Mouse (Mus musculus) kidney, adult 9 months (tissue): ENCODE data around the gene Mylk.

Experiments
- DNase-seq: peaks from one replicate; pipeline ENCODE4 v3.0.0; 2022

Gene Mylk

DNA sequence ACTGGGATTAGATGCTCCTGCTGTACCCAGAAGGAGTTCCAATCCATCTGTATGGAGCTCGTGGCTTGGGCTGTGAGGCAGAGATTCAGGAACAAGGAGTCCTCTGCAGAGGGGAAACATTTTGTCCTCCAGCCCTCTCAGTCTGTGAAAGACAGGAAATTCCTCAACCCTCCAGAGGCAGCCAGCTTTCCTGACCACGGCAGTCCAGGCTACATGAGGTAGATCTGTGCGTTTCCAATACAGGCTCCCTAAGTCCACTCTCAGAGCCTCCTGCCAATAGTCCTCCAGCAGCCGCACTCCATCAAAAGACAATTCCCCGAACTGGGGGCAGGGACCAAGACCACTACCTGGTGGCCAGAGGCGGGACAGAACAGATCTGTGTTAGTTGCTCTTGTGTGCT lies 164.4 kb downstream of the Mylk start:
- peak; percentile 68 for DNase-seq

DNA sequence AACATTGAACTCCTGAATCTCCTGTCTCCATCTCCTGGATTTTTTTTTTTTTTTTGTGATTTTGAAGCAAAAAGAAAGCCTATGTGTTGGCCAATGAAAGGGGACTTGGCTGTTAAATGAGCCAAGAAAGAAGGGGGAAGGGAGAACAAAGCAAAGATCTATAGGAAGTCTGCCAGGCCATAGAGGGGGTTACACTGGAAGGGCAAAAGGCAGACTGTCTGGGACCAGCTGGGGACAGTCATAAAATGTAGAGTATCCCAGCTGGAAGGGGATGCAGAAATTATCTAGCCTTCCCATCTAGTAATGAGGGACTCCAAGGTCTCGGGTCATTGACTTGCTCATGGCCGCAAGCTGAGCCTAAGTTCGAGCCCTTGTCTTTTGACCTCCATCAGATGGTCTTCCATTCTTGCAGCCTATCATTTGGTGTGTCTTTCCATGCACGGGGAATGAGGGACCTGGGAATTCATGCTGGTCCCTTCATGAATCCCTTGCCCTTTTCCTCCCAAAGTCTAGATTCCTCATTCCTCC lies 172.4 kb downstream of the Mylk start:
- DNase-seq: no peak

DNA sequence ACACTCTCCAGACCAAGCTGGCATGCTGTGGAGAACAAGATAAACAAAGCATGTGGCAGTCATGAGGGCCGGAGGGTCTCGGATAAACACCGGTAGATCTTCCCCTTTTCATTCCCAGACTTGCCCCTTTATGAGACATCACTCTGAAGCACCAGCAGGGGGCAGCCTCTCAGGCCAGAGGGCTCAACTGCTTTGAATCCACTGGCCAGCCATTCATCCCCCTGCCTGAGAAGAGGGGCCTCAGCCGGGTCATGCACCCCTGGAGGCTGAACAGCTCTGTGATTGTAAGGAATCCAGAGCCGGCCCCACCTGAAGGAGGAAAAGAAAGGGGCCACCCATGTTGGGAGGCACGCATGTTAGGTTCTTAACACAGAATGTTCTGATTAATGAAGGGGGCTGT lies 175.2 kb downstream of the Mylk start:
- DNase-seq: no peak

DNA sequence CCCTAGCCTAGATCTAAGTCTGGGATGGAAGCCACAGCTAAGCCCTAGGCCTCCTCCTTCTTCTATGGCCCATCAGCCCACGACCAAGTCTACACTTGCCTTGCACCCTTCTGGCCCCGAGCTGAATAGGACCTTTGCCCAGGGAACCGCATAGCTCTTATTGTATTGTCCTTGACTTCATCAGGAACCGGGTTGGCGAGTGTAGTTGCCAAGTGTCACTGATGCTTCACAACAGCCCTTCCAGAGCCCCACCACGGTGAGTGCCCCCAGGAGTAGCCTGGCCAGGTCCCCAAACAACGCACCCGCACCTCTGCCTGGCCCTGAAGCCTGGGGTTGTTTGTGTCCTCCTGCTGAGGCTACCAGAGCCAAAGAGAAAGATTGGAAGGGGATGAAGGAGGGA lies 175.9 kb downstream of the Mylk start:
- DNase-seq: no peak

DNA sequence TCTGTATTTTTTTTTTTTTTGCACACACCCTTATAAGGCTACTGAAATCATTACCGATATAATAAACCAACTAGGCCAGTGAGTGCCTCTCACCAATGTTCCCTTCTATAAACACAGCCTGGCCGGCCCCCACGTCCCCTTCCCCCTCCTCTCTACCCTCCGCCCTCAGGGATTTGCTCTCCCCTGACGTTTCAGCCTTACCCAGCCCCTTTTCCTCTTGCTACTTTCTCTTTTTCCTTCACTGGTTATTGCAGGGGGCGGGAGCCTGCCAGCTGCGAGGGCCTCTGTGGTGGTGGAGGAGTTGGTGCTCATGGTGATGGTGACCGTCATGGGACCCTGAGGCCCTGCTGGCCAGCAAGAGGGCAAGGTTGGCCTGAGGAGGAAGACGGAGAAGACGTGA lies 176.3 kb downstream of the Mylk start:
- DNase-seq: no peak

DNA sequence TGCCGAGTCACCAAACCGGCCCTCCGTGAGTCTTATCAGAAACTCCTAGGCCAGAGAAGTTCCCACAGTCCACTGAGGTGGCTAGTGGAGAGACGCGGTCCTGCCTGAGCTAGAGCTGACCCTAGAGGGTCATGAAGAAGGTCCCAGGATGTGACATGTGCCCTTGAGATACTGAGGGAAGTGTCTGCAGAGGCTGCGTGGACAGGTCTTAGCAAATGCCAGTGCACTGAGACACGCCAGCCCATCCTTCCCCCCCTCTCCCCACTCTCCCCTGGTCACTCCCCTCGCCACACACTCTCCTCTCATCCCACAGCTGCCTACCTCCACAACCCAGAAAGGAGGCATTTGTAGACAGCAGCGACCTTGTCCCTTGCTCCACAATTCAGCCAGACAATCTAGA lies 178.6 kb downstream of the Mylk start:
- no peak for DNase-seq

DNA sequence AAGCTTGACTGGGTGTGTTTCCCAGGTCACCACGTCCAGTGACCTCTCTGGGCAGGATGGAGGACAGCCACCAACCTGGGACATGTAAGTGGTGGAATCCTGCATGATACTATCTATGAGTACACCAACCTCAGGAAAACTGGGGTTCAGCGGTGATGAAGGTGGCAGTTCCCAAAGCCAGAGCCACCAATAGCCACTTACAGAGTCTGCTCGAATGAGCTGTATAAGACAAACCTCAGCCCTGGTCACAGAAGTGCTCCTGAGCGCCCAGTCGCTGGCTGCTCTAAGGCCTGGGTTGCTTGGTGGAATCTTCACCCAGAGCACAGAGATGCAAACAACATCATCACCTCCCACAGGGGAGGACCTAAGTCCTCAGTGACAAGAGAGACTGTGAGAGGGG lies 179.3 kb downstream of the Mylk start:
- DNase-seq: no peak

DNA sequence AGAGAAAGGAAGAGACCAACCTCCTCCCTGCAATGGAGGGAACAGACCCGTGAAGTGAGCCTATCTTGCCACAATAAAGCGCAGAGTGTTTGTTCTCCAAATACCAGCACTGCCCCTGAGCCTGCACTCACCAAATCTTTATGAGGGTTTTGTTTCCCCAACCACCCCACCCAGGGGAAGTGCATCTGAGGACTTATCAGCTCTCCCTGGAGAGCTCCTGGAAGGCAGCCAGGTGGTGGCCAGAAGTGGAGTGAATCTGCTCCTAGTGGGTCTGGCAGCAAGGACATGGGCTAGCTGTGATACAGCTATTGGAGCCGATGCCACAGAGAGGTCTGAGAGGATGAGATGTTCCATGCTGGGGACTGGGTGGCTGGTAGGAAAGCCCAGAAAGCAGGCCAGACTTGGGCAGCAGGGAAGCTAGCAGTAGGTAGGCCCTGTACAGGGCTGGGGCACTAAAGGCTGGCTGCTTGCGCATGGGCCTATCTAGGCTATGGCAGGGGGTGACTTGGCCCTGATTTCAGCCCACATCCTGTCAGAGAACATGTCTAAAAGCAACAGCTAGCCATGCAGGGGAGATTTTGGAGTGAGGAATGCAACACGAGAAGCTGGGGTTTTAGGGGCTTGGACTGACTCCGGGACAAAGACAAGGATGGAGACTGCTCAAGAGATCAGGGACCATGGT lies 180.1 kb downstream of the Mylk start:
- DNase-seq: peak; percentile 75

DNA sequence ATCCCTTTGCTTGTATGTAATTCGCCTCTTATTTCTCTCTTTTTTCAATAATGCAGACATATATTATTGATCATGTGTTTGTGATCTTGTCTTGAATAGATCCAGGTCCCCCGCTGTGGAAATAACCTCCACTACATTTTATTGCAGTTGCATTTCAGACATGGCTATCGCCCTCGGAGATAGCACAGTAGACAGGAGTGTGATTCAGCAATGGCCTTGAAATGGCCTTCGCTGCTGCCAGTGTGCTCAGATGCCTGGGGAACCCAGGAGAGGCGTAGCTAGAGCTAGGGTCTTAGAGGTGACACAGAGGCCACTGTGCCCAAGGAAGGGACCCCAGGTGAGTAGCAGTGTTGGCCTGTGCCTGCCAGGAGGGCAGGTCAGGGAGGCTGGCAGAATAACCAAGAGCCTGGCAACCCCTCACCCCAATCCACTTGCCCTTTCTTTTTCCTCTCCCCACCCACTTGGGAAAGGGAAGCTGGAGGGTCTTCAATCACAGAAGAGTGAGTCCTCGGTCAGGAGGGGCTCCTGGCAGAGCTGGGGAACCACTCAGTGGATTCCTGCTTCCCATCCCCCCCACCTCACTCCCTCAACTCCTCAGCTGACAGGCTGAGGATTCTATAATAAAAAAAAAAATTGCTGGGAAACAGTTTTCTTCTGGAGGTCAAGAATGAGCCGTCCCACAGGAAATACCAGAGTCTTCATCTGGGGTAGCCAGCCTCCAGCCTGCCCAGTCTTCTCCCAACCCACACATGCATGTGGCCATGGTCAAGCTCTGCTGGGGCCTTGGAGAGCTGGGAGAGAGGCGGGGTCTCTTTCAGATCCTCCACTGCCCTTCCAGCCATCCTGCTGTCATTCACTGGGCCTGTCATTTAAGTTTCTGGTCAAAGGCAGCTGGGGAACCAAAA lies 181.8 kb downstream of the Mylk start:
- DNase-seq: peak; percentile 48

DNA sequence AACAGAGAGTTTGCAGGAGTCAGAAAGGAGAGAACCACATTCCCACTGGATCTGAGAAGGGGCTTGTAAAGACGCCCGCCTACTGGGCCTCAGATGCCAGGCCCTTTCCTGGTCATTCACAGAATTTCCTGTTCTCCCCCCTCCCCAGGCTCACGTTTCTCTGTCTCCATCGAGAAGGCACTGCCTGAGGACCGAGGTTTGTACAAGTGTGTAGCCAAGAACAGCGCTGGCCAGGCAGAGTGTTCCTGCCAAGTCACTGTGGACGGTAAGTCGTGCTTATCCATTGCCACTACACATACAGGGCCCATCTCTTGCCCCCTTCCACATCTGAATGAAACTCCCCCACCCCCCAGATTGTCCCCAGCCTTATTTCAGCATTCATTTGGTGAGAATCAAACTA lies 184.7 kb downstream of the Mylk start:
- DNase-seq: no peak

DNA sequence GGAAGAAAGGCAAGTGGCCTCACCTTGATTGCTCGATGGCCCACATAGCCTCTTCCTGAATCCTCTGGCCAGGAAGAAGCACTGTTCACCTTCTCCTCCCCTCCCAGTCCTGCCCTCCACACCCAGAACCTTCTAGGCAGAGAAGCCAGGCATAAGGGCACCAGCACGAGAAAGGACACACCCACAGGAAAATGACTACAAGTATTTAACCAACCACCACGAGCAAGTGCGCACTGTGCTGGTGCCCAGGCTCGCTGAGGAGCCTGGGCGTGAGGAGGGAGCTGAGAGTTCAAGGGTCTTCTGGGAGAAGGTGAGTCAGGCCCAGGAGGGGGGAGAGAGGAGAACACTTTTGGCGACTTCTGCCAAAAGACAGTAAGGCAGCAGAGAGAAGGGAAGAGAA lies 185.1 kb downstream of the Mylk start:
- no peak for DNase-seq

DNA sequence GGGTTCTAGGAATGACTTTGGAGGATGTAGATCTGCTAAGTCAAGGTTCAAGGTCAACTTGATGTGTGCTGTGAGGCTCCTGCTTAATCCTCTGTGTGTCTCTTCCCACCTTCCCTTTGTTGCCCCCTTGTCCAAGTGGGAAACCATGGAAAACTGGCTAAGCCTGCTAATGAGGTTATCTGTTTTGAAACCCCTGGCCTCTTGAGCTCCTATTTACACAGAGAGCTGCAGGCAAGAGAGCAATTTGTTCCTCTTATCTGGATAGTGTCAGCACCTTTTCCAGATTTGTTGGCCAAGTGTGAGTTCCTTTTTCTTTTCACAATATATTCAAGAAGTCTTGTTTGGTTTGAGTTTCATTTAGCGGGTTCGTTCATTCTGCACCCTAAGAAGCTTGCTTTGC lies 186.3 kb downstream of the Mylk start:
- no peak for DNase-seq

DNA sequence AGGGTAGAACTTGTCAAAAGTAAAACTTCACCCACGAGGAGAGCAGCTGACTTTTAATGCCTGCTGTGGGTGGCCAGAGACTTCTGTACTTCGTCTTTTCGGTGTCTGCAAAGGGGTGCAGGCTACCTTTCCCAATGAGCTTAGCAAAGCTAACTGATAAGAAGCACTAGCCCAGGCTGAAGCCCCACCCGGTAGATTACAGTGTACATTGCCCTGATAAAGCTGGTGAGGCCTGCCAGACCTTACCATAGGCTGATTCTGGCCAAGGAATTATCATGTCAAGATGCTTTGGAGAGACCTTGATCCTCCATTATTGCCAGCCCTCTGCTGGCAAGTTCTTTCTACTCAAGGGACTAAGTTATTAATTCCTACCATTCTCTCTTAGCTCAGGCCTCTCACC lies 188.2 kb downstream of the Mylk start:
- no peak for DNase-seq

DNA sequence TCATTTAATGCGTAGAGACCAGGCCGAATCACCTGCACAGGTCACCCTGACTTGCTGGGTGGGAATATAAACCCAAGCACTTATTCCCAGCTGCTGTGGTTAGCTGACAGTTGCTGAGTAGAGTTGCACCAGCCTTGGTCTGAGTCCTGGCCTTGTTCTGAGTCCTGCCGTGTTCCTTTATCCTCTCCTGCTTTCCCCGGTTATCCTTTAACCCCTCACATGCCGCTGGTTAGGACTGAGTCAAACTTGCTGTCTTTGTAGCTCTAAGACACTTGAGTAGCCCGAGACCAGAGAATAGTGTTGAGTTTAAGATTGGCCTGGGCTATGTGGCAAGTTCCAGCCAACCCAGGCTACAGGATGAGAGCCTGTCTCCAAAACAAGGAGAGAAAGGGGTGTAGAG lies 189.5 kb downstream of the Mylk start:
- DNase-seq: peak; percentile 59

DNA sequence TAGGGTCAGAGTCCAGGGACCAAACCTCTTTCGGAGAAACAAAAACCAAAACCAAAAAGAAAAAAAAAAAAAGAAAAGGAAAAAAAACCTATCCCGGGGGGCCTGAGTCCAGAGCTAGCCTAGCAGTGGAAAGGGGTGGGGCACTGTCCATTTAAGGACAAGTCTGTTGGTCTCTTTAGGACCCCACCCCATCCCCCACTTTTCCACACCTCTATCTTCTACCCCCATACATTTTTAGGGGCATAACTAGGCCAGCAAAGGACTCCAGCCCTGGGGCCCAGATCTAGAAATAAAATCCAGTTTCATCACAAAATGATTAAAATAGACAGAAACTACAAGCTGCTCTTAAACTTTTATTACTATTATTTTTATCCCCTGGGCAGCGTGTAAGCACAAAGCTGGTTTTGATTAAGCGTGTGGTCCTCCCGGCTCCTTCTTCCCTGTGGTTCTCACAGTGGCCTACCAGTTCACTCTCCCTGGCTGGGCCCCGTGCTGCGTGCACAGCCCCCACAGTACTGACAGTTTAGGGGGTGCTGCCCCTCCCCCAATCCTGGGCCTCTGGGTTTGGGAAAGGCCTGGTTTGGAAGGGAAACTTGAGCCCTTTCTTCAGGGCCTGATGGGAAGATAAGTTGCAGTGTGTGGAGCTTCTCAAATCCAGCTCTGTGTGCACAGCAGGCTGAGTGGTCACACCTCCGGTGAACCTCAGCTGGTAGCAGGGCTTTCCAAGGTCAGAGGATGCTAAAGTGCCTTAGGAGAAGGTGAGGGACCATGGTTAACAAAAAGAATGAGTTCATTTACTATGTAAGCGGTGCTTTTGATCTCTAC lies 190.7 kb downstream of the Mylk start:
- no peak for DNase-seq

DNA sequence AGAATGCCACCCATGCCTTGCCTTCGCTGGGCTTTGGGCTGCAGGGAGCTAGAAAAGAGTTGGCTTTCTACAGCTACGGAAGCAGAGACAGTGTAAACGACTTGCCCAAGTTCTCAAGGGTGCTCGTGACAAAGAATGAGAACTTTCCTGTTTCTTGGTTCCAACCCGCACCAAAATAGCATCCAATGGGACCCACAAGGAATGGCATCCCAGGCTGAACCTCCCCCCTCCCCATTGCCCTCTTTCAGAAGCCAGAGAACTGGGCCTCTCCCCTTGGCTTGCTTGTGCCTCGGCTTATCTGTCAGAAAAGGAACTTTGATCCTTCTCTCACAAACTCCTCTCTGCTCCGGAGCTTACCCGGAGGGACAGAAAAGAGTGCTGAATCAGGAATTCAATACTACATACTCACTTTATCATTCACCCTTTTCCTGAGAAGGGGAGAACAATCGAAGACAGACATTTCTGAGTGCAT lies 191.4 kb downstream of the Mylk start:
- DNase-seq: no peak

DNA sequence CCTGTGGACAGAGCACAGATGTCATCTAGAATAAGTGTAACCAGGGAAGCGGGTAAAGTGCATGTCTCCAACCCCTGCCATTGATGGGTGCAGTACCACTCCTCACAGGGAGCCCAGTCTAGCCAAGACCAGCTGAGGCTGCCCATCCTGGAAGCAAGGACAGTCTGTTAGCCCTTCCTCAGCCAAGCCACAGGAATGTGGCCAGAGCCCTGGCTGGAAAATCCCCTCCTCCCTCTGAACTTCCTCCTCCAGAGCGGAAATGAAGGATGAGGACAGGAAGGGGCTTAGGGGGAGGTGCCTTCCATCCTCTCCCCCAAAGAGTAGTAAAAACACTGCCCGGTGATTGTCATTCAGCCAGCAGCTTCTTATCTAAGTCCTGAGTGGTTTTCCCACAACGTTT lies 192.6 kb downstream of the Mylk start:
- peak; percentile 72 for DNase-seq

DNA sequence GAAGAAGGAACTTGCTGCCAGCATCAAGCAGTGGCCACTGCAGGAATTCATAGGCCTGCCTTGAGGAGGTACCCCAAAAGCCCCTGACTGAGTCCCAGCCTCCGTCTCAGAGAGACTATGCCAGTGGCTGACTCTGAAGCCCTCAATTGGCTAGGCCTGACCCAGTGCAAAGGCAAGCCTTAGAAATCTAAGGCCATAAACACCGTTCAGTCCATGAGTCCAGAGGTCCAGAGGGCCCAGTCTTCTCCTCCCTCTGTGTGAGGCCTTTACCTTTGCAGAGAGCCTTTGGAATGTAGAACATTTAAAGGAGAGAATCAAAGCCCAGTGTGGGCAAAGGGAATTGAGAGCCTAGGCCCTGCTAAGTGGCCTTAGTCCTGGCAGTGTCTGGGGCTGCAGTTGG lies 193.2 kb downstream of the Mylk start:
- peak; percentile 63 for DNase-seq

DNA sequence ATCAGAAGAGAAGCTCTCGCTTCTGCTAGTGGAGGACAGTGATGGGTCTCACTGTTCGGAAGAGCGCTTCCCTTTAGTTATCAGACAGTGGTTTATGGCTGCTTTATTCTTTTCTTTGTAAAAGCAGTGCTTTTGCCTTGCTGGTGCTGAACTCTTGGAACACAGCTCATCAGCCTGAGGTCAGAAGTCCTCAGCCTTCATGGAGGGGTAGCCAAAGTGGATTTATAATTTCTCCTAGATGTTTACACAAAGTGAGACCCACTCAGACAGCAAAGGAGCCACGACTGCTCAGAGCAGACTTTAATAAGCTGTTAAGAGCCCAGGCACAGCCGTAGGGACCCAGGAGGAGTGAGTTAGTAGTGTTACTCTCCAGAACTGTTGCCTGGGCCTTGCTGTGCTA lies 194.9 kb downstream of the Mylk start:
- no peak for DNase-seq

DNA sequence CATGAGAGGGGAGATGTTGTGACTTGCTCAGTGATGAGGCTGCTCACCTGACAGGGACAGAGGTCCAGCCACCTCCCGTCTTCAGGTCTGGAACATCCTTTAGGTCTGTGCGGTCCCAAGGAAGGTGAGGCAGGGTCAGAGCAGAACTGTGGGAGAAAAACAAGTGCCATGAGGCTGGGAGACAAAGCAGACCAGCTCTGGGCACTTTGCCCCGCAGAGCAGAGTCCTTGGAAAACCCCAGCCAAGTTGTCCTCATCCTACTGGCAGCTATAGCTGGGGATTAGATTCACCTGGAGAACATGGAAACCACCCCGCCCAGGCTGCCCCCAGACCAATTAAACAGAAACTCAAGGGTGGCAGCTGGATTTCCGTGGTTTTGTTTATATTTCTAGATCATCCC lies 195.4 kb downstream of the Mylk start:
- peak; percentile 73 for DNase-seq

DNA sequence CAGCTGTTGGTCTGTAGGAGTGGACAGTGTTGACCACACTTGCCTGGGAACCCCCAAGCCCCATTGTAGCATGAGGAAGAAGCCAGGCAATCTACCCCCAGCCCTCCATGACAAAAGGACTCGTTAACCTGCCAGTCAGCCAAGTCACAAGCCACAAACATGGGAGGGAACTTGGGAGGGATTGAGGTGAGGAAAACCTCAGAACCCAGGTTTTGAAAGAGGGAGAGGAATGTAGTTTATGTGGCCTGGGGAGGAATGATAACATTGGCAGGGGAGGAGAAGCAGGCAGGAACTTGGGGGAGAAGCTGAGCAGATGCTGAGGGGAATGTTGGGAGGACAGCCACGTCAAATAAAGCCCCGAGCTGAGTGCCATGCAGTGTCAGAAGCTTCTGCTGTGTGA lies 196.9 kb downstream of the Mylk start:
- DNase-seq: no peak

DNA sequence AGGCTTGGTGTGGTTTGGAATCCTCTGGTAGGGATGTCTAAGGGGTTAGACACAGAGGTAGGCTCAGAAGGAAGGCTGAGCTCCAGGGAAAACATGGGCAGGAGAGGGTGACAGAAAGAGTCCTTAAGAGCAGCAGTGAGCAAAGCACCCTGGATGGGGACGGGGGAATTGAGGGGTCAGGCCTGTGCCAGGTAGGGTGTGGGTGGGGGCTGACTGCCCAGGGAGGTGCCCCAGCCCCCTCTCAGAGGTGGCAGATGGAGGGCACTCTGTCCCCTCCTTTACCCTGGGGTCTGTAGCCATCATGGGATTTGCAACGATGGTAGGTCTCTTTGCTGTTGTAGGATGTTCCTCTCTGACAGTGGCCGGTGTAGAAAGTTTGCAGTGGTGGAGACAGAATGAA lies 201.3 kb downstream of the Mylk start:
- no peak for DNase-seq

DNA sequence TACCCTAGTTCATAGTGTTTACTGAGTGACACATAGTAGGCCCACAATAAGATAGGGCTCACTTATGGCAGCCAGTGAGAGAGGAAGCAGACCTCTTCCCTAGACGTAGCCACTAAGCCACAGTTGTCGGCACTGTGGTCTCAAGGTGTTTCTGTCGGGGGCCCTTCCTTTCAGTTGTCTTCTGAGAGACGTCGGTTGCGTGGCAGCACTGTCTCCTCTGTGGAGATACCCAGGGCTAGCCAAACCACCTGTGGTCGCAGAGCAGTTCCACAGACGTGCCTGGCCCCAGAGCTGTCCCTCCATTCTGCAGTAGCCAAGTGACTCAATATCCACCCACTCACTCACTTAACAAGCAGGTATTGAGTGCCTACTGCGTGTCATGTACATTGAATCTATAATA lies 205.9 kb downstream of the Mylk start:
- DNase-seq: no peak
